Comparison of ENCODE assay signal across 13 mouse cellular contexts in genomic region chr11:34868626-34869025, GRCm38 (mm10). TPM values are rescaled to one million over a fixed set of nuclear protein-coding genes. Genes with fewer than 3 reads are reported as not detected.
DNase-seq lines count a peak whose midpoint lies in the region; ATAC-seq and TF ChIP-seq lines count a peak whose summit lies in the region.
"Had no signal": no experiment of that assay in that cellular context is flagged by ENCODE, and none has a peak within 500 bp of the region (broad histone marks: within the 10 kb centered on the region; RNA-seq: fewer than 3 reads in every experiment).

No protein-coding gene starts in this region.

- H3K27me3 ChIP-seq in cerebellum, adult 2 months (ENCODE audit: control insufficient read depth, insufficient read depth, low read length): no peaks in the 10 kb centered on the region
- H3K27me3 ChIP-seq: embryonic facial prominence, embryonic 15.5 days; liver, embryonic 12.5 days had no signal

- H3K27ac ChIP-seq in cerebellum, adult 2 months (ENCODE audit: insufficient read depth, low read length): no peak overlapping the region
- H3K27ac ChIP-seq: embryonic facial prominence, embryonic 15.5 days; liver, embryonic 12.5 days; midbrain, embryonic 10.5 days had no signal

- TF ChIP-seq CTCF in cerebellum, adult 2 months (IDR thresholded peaks at IDR 0.05; ENCODE audit: borderline replicate concordance, insufficient read depth, low read depth, low read length): no peak

- TF ChIP-seq POLR2A in cerebellum, adult 2 months (IDR thresholded peaks at IDR 0.05; ENCODE audit: borderline replicate concordance, insufficient read depth, low read length): no peak

- no peak for ATAC-seq in megakaryocyte-erythroid progenitor cell, adult 5-6 weeks (replicated peaks; ENCODE audit: low FRiP score, low TSS enrichment, poor library complexity, severe bottlenecking)
- ATAC-seq: liver, embryonic 12.5 days had no signal

- H3K4me3 ChIP-seq in cerebellum, adult 2 months (replicated peaks; ENCODE audit: insufficient read depth, low read depth, low read length): no peak overlapping the region
- H3K4me3 ChIP-seq: embryonic facial prominence, embryonic 15.5 days; liver, embryonic 12.5 days; midbrain, embryonic 10.5 days had no signal

- WGBS in cerebellum, adult 2 months: 20% methylated on average over 6 of the region's 6 CpGs

- H3K4me1 ChIP-seq in cerebellum, adult 2 months (ENCODE audit: control insufficient read depth, insufficient read depth, low read length): no peaks in the 10 kb centered on the region
- H3K4me1 ChIP-seq: liver, embryonic 12.5 days; midbrain, embryonic 10.5 days had no signal

- DNase-seq in cerebellum, postnatal 10 days: peak; percentile 30 to 42
- no peak for DNase-seq in cerebellum, adult 2 months
- DNase-seq in kidney, postnatal 4 days: peak; percentile 19 to 26
- no peak for DNase-seq in kidney, adult 8-10 months
- DNase-seq in 3T3-L1 (ENCODE audit: low read depth, low spot score): peak; percentile 30
- DNase-seq in embryo, embryonic 10 days (ENCODE audit: low spot score): peak; percentile 17
- DNase-seq in frontal cortex, adult 2 months (ENCODE audit: extremely low spot score in 1 of 2, low spot score in 1 of 2): no peak
- DNase-seq: heart, postnatal 10 days; kidney, postnatal 25 days had no signal

RNA-seq across cellular contexts. Expression of gene Spdl1, which starts 35.2 kb away (rescaled TPM):
- 0.49 and 0.79 TPM in 2 replicates for polyA plus RNA-seq in cerebellum, adult 2 months (2012; rRNA removed)
- total RNA-seq in megakaryocyte-erythroid progenitor cell, adult 5-6 weeks (2014; fragmentation: Nextera tagmentation): 19.2 and 28.0 TPM in 2 replicates
- 36.4 and 44.1 TPM in 2 replicates for total RNA-seq in megakaryocyte-erythroid progenitor cell, adult 5-6 weeks (2017)
- 0.28 and 0.67 TPM in 2 replicates for polyA plus RNA-seq in frontal cortex, adult 2 months (2012; rRNA removed)

Comparison
In these comparisons a context has a peak if more than half of its experiments do, and no peak if none do; other contexts are left out.
1. DNase-seq: peak in cerebellum, postnatal 10 days (2 of 2), kidney, postnatal 4 days (2 of 2), 3T3-L1 (single experiment) and embryo, embryonic 10 days (single experiment); none in cerebellum, adult 2 months (0 of 2), kidney, adult 8-10 months (0 of 2) and frontal cortex, adult 2 months (0 of 2).